Mouse (Mus musculus) megakaryocyte, embryonic 14.5 days (primary cell): ENCODE measurements around the gene Timp3. TPM values are rescaled to one million over a fixed set of nuclear protein-coding genes. Genes with fewer than 3 reads are reported as not detected.

Experiments
- H3K27me3 ChIP-seq: replicated peaks from 2 replicates; pipeline ENCODE3; 2012; ENCODE audit warnings: inconsistent platforms
- H3K36me3 ChIP-seq: replicated peaks from 2 replicates; pipeline ENCODE3; 2012; ENCODE audit warnings: low read length, inconsistent platforms, mixed read lengths
- H3K4me1 ChIP-seq: 2 replicates; pipeline ENCODE4 v1.6.1; 2012; ENCODE audit warnings: inconsistent platforms
- H3K4me3 ChIP-seq: replicated peaks from 2 replicates; pipeline ENCODE3; 2012; ENCODE audit warnings: moderate library complexity, mild to moderate bottlenecking, inconsistent platforms
- H3K9me3 ChIP-seq: 2 replicates; pipeline ENCODE4 v1.6.1; 2012; ENCODE audit warnings: inconsistent platforms
- FLI1 ChIP-seq: IDR thresholded peaks from 2 replicates; pipeline ENCODE4 v1.6.1; 2012; ENCODE audit warnings: low read length, inconsistent platforms, mixed read lengths
- GATA1 ChIP-seq: IDR thresholded peaks from 3 replicates; pipeline ENCODE4 v1.6.1; 2012; ENCODE audit warnings: mixed read lengths, low read length, inconsistent platforms, borderline replicate concordance
- polyA plus RNA-seq: library from polyadenylated mRNA; stranded (reverse); fragments of >175 nt; gene quantifications from 2 replicates; pipeline ENCODE4 v1.2.3, GENCODE M21; 2012; ENCODE audit warnings: low replicate concordance; ENCODE audit not compliant: insufficient read depth

Timp3 gene
- polyA plus RNA-seq: 18.9 and 27.4 TPM in 2 replicates

DNA sequence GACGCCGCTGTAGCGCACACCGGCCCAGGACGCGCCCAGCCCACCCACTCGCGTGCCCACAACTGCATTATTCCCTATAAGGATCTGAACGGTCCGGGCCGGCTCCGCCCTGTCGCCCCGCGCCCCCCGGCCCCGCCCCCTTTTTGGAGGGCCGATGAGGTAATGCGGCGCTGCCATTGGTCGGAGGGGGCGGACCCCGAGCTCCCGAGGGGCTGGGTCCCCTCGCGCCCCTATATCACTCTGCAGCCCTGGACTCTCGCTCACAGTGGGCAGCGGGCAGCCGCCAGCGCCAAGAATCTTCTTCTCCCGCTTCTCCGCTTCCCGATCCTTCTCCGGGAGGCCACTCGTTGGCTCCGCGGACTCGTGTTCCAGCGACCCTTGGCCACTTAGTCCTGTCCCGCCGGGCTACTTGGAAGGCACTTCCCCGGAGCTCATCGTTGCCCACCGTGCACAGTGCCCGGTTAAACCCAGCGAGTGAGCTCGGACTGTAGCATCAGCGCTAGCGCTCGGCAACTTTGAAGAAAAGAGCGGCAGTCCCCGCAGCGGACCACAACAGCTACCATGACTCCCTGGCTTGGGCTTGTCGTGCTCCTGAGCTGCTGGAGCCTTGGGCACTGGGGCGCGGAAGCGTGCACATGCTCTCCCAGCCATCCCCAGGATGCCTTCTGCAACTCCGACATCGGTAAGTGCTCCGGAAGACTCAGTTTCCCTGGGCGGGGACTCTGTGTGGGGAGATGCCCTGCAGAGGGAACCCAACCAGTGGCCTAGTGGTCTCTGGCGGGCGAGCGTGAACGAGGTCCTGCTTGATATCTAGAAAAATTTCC is at the start of gene Timp3:
Timp3 (plus strand) TSS at position 80 of the 824 bp plus-strand sequence.
- no peak for TF ChIP-seq GATA1
- TF ChIP-seq FLI1: no peak
- H3K4me3 ChIP-seq: peak within 1 kb of the TSS; percentile 95
- H3K9me3 ChIP-seq: no peaks in the 10 kb centered on the region
- H3K36me3 ChIP-seq: peaks cover 4% of the 10 kb centered on the region
- H3K27me3 ChIP-seq: peaks cover 39% of the 10 kb centered on the region
- peaks cover 82% of the 10 kb centered on the region for H3K4me1 ChIP-seq

DNA sequence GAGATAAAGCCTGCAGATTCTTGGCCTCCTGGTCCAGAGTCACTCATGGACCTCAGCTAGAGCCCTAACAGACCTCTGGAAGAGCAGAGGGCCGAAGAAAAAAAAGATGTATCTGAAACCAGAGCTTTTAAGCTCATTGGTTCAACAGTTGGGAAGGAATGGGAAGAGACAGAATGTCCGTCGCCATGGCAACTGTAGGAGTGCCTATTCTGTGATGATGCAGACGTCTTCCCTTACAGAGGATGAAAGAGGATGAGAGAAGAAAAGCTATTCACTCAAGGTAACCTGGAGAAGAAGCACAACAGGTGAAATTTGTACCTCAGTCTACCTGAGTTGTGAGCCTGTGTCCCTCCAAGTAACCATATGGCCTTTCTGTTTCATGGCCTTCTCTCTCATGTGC is 44.0 kb upstream of the Timp3 start:
- TF ChIP-seq GATA1 (no peak), FLI1 (no peak)
- Histone ChIP-seq H3K4me3 (no peak overlapping the region), H3K27me3 (no peaks in the 10 kb centered on the region), H3K9me3 (peaks cover 12% of the 10 kb centered on the region), H3K4me1 (peaks cover 11% of the 10 kb centered on the region), H3K36me3 (no peaks in the 10 kb centered on the region)

DNA sequence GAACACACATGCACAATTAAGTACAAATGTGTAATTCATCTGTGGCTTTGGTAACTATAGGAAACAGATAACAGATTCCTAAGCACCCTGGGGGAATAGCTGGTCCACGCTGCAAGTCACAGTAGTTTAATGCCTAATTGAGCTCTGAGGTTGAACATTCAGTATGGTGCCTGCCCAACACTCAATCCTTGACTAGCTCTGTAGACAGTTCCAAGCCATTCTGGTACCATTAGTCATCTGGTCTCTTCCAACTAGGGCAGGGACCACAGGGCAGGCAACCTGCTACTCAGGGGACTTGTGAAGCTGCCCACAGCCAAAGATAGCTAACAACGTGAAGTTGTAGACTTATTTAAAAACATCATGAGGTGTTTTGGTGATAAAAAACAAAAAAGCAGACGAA is 43.1 kb upstream of the Timp3 start:
- Histone ChIP-seq H3K4me1 (peaks cover 11% of the 10 kb centered on the region), H3K27me3 (no peaks in the 10 kb centered on the region), H3K4me3 (no peak overlapping the region), H3K9me3 (peaks cover 12% of the 10 kb centered on the region), H3K36me3 (no peaks in the 10 kb centered on the region)
- no peak for TF ChIP-seq FLI1
- no peak for TF ChIP-seq GATA1

DNA sequence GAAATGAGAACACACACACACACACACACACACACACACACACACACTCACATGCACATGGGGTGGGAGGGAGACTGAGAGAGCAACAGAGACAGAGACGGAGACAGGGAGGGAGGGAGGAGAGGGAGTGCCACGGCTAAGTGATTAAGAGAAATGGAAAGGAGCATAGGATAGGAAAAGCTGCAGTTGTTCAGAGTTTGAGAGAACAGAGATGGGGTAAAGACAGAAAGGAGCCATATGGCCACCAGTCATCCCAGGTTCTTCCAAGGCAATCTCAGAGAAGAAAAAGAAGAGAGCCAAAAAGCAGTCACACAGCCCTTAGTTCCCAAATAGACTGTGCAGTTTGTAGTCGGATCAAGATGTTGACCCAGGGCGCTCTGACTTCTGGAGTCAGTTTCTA is 42.1 kb upstream of the Timp3 start:
- H3K4me1 ChIP-seq: peaks cover 9% of the 10 kb centered on the region
- H3K27me3 ChIP-seq: no peaks in the 10 kb centered on the region
- peaks cover 12% of the 10 kb centered on the region for H3K9me3 ChIP-seq
- no peak overlapping the region for H3K4me3 ChIP-seq
- TF ChIP-seq GATA1 (no peak), FLI1 (no peak)
- H3K36me3 ChIP-seq: no peaks in the 10 kb centered on the region

DNA sequence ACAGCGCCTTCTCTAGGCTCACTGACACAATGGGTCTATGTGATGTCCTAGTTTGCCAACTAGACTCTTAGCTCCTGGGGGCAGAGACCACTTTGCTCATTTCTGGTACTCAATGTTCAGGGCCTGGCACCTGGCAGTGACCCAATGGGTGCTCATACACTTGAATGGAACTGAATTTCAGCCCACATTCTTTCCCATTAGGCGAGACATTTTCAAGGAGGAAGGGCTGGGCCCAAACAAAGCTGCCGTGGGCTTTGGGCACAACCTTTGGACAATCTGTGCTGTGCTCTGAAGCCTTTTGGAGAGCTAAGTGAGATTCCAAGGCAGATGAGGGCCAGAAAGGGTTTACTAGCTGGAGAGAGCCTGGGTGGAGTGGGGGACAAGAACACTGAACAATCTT is 41.2 kb upstream of the Timp3 start:
- TF ChIP-seq GATA1 (no peak), FLI1 (no peak)
- H3K9me3 ChIP-seq: peaks cover 12% of the 10 kb centered on the region
- no peaks in the 10 kb centered on the region for H3K27me3 ChIP-seq
- no peaks in the 10 kb centered on the region for H3K36me3 ChIP-seq
- H3K4me3 ChIP-seq: no peak overlapping the region
- H3K4me1 ChIP-seq: peaks cover 8% of the 10 kb centered on the region; the same call in 1 of the 2 replicates

DNA sequence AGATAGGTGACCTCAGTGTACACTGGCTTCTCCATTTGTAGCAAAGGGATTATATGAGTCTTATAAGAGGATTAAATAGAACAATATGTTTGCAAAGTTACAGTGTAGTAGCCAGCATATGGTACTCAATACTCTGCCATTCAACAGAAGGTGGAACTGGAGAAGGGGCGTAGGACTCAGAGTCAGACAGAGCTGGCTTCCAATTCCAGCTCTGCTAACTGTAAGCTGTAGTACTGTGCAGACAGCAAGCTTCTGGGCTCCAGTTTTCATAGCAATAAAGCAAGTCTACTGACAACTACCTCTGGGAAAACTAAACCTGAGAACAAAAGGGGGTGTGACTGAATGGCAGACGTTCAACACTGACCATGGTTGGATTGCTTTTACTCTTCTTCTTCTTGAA is 38.4 kb upstream of the Timp3 start:
- TF ChIP-seq FLI1: no peak
- no peak for TF ChIP-seq GATA1
- Histone ChIP-seq H3K36me3 (no peaks in the 10 kb centered on the region), H3K4me1 (peaks cover 14% of the 10 kb centered on the region; the same call in 1 of the 2 replicates), H3K9me3 (peaks cover 12% of the 10 kb centered on the region), H3K27me3 (no peaks in the 10 kb centered on the region), H3K4me3 (no peak overlapping the region)

DNA sequence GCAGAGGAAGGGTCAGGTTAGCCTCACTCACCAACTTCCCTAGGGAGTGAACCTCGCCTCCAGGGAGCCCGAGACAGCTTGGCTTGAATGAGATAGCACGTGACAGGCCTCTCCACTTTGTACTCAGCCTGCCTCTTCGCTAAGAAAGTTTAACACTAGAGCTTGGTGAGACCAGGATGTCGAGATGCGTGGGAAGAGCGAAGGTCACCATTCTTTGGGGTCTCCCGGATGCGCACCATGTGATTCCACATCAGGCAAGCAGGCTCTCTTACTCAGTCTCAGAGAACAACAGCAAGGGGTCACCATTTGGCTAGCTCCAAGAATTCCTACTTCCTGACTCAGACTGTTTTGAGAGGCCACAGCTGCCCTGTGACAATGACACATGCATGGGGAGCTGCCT is 35.6 kb upstream of the Timp3 start:
- Histone ChIP-seq H3K4me3 (no peak overlapping the region), H3K9me3 (peaks cover 12% of the 10 kb centered on the region), H3K4me1 (peaks cover 6% of the 10 kb centered on the region; the same call in 1 of the 2 replicates), H3K36me3 (no peaks in the 10 kb centered on the region), H3K27me3 (no peaks in the 10 kb centered on the region)
- TF ChIP-seq GATA1: no peak
- TF ChIP-seq FLI1: no peak

DNA sequence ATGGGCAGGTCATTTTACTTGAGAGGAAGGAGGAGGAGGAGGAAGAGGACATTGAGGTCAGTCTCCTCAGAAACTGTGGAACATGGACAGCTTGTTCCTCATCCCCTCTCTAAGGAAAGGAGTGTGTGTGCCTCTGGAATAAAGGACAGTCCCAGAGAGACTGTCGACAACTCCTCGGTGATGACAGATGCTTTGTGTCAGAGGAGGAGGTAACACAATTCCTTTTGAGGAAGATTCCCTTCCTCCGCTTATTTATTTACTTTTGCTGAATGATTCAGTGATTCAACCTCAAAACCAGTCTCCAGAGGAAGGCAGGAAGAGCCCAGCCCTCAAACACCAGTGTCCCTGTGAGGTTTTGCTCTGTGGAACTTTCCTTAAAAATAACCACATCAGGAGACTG is 29.9 kb upstream of the Timp3 start:
- no peak for TF ChIP-seq FLI1
- no peak for TF ChIP-seq GATA1
- Histone ChIP-seq H3K4me1 (peaks cover 49% of the 10 kb centered on the region), H3K4me3 (peak overlapping the region; percentile 40), H3K27me3 (no peaks in the 10 kb centered on the region), H3K36me3 (no peaks in the 10 kb centered on the region), H3K9me3 (0 out of 2 replicates have a peak, but pooled peaks cover 5% of the 10 kb centered on the region)

DNA sequence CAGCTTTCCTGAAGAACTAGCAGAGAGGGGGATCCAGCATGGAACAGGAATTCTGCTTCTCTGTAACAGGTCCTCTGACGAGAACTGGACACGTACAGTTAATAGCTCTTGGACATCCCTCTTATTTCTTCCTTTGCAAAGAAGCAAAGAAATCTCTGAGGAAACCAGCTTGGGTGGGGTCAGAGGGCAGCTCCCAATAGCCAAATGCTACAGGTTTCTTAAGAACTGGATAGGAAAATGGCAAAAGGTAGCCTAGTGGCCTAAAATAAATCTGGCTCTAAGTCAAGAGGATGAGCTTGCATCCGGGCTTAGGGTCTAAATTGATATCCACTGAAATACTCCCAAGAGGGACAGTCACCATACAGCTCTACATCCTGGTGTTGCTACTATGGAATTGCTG is 27.3 kb upstream of the Timp3 start:
- Histone ChIP-seq H3K27me3 (no peaks in the 10 kb centered on the region), H3K4me3 (no peak overlapping the region), H3K36me3 (no peaks in the 10 kb centered on the region), H3K9me3 (0 out of 2 replicates have a peak, but pooled peaks cover 5% of the 10 kb centered on the region), H3K4me1 (peaks cover 67% of the 10 kb centered on the region)
- TF ChIP-seq FLI1 (no peak), GATA1 (no peak)
